Mouse (Mus musculus): ENCODE data around the gene Tecr.

DNA sequence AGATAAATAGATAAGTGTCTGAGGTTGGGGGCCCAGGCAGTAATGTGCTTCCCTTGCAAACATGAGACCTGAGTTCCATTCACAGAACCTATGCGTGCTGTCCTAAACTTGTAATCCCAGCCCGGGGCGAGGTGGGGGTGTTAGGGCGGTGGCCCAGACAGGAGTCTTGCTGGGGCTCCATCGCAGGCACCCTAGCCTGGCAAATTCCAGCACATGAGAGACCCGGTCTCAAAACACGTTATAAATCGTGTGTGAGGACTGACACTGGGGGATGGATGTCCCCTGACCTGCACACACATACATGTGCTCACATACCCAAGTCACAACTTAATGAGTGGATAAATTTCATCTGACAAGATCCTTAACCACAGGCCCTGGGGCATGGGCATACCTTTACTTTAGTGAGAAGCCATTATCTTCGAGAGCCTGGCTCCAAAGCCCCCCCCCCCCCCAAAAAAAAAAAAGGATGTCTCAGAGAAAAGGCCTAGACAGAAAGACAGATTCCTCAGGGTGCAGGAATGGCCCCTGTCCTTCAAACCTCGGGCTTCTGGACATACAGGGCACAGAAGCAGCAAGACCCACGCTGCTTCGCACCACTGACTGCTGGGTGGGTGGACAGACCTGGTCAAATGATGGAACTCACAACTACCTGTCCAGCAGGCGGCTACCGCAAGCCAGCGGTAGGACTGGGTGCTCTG lies 14.1 kb upstream of the Tecr start:
- TF ChIP-seq GATA1 (IDR thresholded peaks at IDR 0.05; ENCODE audit: borderline replicate concordance, low read length) (no peak), FLI1 (IDR thresholded peaks at IDR 0.05; ENCODE audit: low read length) (no peak)
